Mouse (Mus musculus): ENCODE results near the gene Rubcnl.

- TF ChIP-seq RCOR1 (IDR thresholded peaks at IDR 0.05; ENCODE audit: low read depth, low read length) (no peak), UBTF (IDR thresholded peaks at IDR 0.05; ENCODE audit: borderline replicate concordance, insufficient read depth, low read depth, low read length) (no peak), CTCF (IDR thresholded peaks at IDR 0.05 in 2 of 3, conservative IDR thresholded peaks at IDR 0.05 in 1 of 3; ENCODE audit: control insufficient read depth in 1 of 3, insufficient read depth in 1 of 3, low read depth in 2 of 3, low read length in 3 of 3, poor library complexity in 1 of 3, severe bottlenecking in 1 of 3) (no peak), POLR2A (IDR thresholded peaks at IDR 0.05; ENCODE audit: control insufficient read depth in 1 of 2, insufficient read depth in 1 of 2, low read depth in 1 of 2, low read length in 2 of 2, poor library complexity in 1 of 2) (no peak), ELF1 (IDR thresholded peaks at IDR 0.05; ENCODE audit: low read depth, low read length) (no peak), POLR2AphosphoS2 (IDR thresholded peaks at IDR 0.05; ENCODE audit: low read length) (no peak), MAZ (IDR thresholded peaks at IDR 0.05; ENCODE audit: low read depth, low read length) (no peak), USF2 (IDR thresholded peaks at IDR 0.05; ENCODE audit: borderline replicate concordance in 1 of 2, insufficient read depth in 1 of 2, low read depth in 1 of 2, low read length in 2 of 2) (no peak)
Measured at GRCm38 (mm10) chr14:75064520-75064919, 48.7 kb downstream of the Rubcnl start.

Measured in MEL (cell line).